Comparison of ENCODE assay signal across 9 mouse cellular contexts in genomic region chr17:28463701-28464443, GRCm38 (mm10). TPM values are rescaled to one million over a fixed set of nuclear protein-coding genes. Genes with fewer than 3 reads are reported as not detected.
DNase-seq lines count a peak whose midpoint lies in the region; TF ChIP-seq lines count a peak whose summit lies in the region.
"Had no signal": no experiment of that assay in that cellular context is flagged by ENCODE, and none has a peak within 500 bp of the region (broad histone marks: within the 10 kb centered on the region; RNA-seq: fewer than 3 reads in every experiment).

No protein-coding gene starts in this region.

- peak; percentile 79 for DNase-seq in kidney, adult 2 months
- DNase-seq in kidney, postnatal 10 days: no peak
- DNase-seq in adipocyte (ENCODE audit: low spot score): peak; percentile 52
- no peak for DNase-seq in midbrain, embryonic 10.5 days (ENCODE audit: low spot score)
- no peak for DNase-seq in cerebellum, postnatal 36 days
- no peak for DNase-seq in frontal cortex, postnatal 25 days (ENCODE audit: low spot score in 2 of 2)

- no peaks in the 10 kb centered on the region for H3K9me3 ChIP-seq in midbrain, embryonic 10.5 days (replicated peaks)
- H3K9me3 ChIP-seq: forebrain, embryonic 10.5 days had no signal

- no peak overlapping the region for H3K4me3 ChIP-seq in kidney, adult 2 months (ENCODE audit: insufficient read depth, low read depth, low read length)
- no peak overlapping the region for H3K4me3 ChIP-seq in C2C12 (ENCODE audit: insufficient read depth, poor library complexity, severe bottlenecking)
- no peak overlapping the region for H3K4me3 ChIP-seq in small intestine, adult 2 months (ENCODE audit: low read depth, low read length)
- H3K4me3 ChIP-seq in midbrain, embryonic 10.5 days: no peak overlapping the region
- H3K4me3 ChIP-seq: forebrain, embryonic 10.5 days had no signal

- WGBS in kidney, adult 2 months: 50% methylated on average over 7 of the region's 7 CpGs
- WGBS in small intestine, adult 2 months: 69% methylated on average over 7 of the region's 7 CpGs
- 90% methylated on average over 7 of the region's 7 CpGs for WGBS in midbrain, embryonic 10.5 days

- no peak for TF ChIP-seq CTCF in kidney, adult 2 months (conservative IDR thresholded peaks at IDR 0.05; ENCODE audit: insufficient read depth, insufficient read length, low read depth, low read length)
- TF ChIP-seq CTCF in C2C12 (IDR thresholded peaks at IDR 0.05; ENCODE audit: control insufficient read depth, insufficient read depth, insufficient read length): no peak
- no peak for TF ChIP-seq CTCF in small intestine, adult 2 months (IDR thresholded peaks at IDR 0.05; ENCODE audit: extremely low read depth, insufficient read length, insufficient replicate concordance, low read depth, low read length)

- peak overlapping the region; percentile 58; the same call in 1 of the 2 replicates for H3K27ac ChIP-seq in kidney, adult 2 months (ENCODE audit: insufficient read depth, low read depth, low read length)
- peak overlapping the region; percentile 33; the same call in 1 of the 2 replicates for H3K27ac ChIP-seq in small intestine, adult 2 months (ENCODE audit: insufficient read depth, low read depth, low read length)
- H3K27ac ChIP-seq in midbrain, embryonic 10.5 days (replicated peaks): no peak overlapping the region
- H3K27ac ChIP-seq: forebrain, embryonic 10.5 days had no signal

- no peaks in the 10 kb centered on the region for H3K27me3 ChIP-seq in kidney, adult 2 months (replicated peaks; ENCODE audit: control insufficient read depth, insufficient read depth, low read length)
- no peaks in the 10 kb centered on the region for H3K27me3 ChIP-seq in C2C12 (ENCODE audit: control insufficient read depth, insufficient read depth, insufficient read length)
- H3K27me3 ChIP-seq in small intestine, adult 2 months (ENCODE audit: control insufficient read depth, insufficient read depth, low read length): no peaks in the 10 kb centered on the region
- H3K27me3 ChIP-seq in midbrain, embryonic 10.5 days (ENCODE audit: low read depth, poor library complexity, severe bottlenecking): no peaks in the 10 kb centered on the region

- H3ac ChIP-seq in C2C12 (ENCODE audit: control insufficient read depth, insufficient read length, low read depth): peak overlapping the region; percentile 25

- H3K79me3 ChIP-seq in C2C12 (ENCODE audit: low read depth): peaks cover 19% of the 10 kb centered on the region

- peaks cover 78% of the 10 kb centered on the region for H3K79me2 ChIP-seq in C2C12 (ENCODE audit: control insufficient read depth, insufficient read depth)

- peaks cover 11% of the 10 kb centered on the region for H3K4me1 ChIP-seq in kidney, adult 2 months (ENCODE audit: control insufficient read depth, insufficient read depth, low read length)
- no peaks in the 10 kb centered on the region for H3K4me1 ChIP-seq in small intestine, adult 2 months (ENCODE audit: control insufficient read depth, insufficient read depth, insufficient read length, low read length)
- no peaks in the 10 kb centered on the region for H3K4me1 ChIP-seq in midbrain, embryonic 10.5 days
- H3K4me1 ChIP-seq: forebrain, embryonic 10.5 days had no signal

- no peak for TF ChIP-seq POLR2A in kidney, adult 2 months (IDR thresholded peaks at IDR 0.05; ENCODE audit: low read depth, low read length)
- TF ChIP-seq POLR2A in small intestine, adult 2 months (IDR thresholded peaks at IDR 0.05; ENCODE audit: low read depth, low read length): no peak

- H3K36me3 ChIP-seq in kidney, adult 2 months (ENCODE audit: control insufficient read depth, insufficient read depth, low read length): no peaks in the 10 kb centered on the region
- H3K36me3 ChIP-seq in C2C12 (ENCODE audit: control insufficient read depth, insufficient read depth): no peaks in the 10 kb centered on the region
- H3K36me3 ChIP-seq in small intestine, adult 2 months (ENCODE audit: control insufficient read depth, insufficient read depth, low read length): no peaks in the 10 kb centered on the region
- H3K36me3 ChIP-seq in midbrain, embryonic 10.5 days: no peaks in the 10 kb centered on the region
- H3K36me3 ChIP-seq: forebrain, embryonic 10.5 days had no signal

TF ChIP-seq in C2C12, 6 proteins besides CTCF, POLR2A, EP300 and RAD21:
- TF ChIP-seq CEBPB (IDR thresholded peaks at IDR 0.05; ENCODE audit: low read depth) (no peak), FOSL1 (IDR thresholded peaks at IDR 0.05; ENCODE audit: insufficient read depth, low read length, poor library complexity, severe bottlenecking) (peak; percentile 15), MYOD1 (IDR thresholded peaks at IDR 0.05; ENCODE audit: control insufficient read depth, insufficient read length, low read depth) (peak; percentile 57)

RNA-seq across cellular contexts. Expression of gene Fkbp5, which starts 53.5 kb away (rescaled TPM):
- 13.4 and 14.3 TPM in 2 replicates for polyA plus RNA-seq in kidney, adult 2 months (2012; rRNA removed)
- polyA plus RNA-seq in C2C12 (2012; fragmentation: generic; extraction: Trizol): 24.4 TPM
- 4.0 and 10.6 TPM in 2 replicates for polyA plus RNA-seq in small intestine, adult 2 months (2012; rRNA removed)
- 28.9 and 31.9 TPM in 2 replicates for polyA plus RNA-seq in midbrain, embryonic 10.5 days (2016; fragmentation: Nextera tagmentation; extraction: Ambion mirVana)

Comparison
In these comparisons a context has a peak if more than half of its experiments do, and no peak if none do; other contexts are left out.
1. DNase-seq: peak in kidney, adult 2 months (single experiment) and adipocyte (single experiment); none in kidney, postnatal 10 days (single experiment), midbrain, embryonic 10.5 days (single experiment), cerebellum, postnatal 36 days (0 of 2) and frontal cortex, postnatal 25 days (0 of 2).